Mouse (Mus musculus): ENCODE measurements around the gene Eya4.

Eya4 gene

GRCm38 (mm10) chr10:23063637-23064036, 286.9 kb downstream of the Eya4 start:
- DNase-seq (ENCODE audit: low spot score in 2 of 2) = no peak

DNA sequence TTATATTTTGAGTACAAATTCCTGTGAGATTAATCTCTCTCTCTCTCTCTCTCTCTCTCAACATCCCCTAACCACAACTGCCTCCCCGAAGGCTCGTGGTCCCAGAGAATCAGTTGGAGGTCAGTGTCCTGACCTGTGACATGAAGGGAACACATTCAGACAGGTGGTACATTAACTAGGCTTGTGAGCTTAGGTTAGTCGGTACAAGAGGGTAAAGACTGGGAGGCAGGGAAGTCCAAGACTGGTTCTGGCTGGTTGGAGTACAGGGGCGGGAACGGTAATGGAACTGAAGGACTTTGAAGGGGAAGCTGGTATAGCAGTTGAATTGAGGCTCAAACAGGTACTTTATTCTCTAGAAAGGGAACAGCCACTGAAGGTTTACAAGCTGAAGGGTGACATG, 287.9 kb downstream of the Eya4 start:
- no peak for DNase-seq (ENCODE audit: low spot score in 2 of 2)

GRCm38 (mm10) chr10:23060694-23061060, 289.9 kb downstream of the Eya4 start:
- no peak for DNase-seq (ENCODE audit: low spot score in 2 of 2)

GRCm38 (mm10) chr10:23060041-23060693, 290.4 kb downstream of the Eya4 start:
- DNase-seq (ENCODE audit: low spot score in 2 of 2) = no peak

- no peak for DNase-seq (ENCODE audit: low spot score in 2 of 2)
Observed at GRCm38 (mm10) chr10:23053379-23053915, 297.1 kb downstream of the Eya4 start.

Measured in natural killer cell, adult 2 months (primary cell).